Mouse (Mus musculus): ENCODE data around the gene Spata21.

The Spata21 gene

DNA sequence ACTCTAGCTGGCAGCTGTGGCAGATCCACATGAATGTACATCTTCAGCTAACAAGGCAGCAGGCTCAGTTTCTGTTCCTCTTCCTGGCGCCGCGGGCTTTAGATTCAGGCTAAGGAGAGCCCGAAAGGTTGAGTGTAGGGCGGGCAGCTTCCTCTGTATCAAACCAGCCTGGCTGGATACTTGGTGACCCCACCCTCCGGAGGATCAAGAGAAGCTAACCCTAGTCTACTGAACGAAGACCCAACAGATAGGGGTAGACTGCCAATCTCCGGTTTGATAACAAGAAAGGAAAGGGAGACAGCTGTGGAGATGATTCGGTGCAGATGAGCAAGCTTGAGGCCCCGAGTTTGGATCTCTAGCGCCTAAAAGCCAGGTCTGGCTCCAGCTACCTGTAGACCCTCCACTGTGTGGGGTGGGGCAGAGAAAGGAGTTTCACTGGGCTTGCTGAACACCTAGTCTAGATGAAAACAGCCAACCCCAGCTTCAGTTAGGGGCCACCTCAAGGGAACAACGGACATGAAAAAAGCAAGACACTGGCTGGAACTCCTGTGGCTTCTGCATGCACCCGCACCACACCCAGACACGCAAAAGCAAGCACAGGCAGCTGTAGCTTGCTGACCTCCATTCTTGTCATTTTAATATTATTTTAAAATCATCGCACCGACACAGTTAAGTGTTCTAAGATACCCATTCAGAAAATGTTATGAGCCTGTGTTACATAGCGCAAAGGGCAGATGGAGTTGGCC, 11.2 kb upstream of the Spata21 start:
- no peak for DNase-seq

- peak; percentile 97 for DNase-seq
These were observed 10.2 kb upstream of the Spata21 start, which contains the start of gene Necap2 for GRCm38 (mm10) chr4:141077681-141078509. Necap2 (minus strand) TSS chr4:141078357.

GRCm38 (mm10) chr4:141078510-141079137, 9.5 kb upstream of the Spata21 start:
- no peak for DNase-seq

DNA sequence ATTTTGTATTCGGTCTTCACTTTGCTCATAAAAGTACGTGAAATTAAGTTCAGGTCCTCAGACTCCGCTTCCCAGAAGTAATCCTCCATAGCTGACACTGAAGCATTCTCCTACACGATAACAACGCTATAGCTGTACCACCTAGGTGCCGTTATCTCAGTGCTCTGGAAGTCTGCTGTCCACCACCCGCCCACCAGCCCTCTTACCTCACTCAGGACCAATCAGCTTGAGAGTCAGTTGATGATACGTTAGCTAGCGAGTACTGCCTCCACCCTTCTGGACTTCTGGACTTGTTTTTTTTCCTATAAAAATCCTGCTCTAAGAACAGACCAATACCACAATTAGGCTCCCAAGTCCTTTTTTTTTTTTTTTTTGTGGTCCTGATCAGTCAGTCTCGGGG, 1.3 kb upstream of the Spata21 start:
- no peak for DNase-seq

DNA sequence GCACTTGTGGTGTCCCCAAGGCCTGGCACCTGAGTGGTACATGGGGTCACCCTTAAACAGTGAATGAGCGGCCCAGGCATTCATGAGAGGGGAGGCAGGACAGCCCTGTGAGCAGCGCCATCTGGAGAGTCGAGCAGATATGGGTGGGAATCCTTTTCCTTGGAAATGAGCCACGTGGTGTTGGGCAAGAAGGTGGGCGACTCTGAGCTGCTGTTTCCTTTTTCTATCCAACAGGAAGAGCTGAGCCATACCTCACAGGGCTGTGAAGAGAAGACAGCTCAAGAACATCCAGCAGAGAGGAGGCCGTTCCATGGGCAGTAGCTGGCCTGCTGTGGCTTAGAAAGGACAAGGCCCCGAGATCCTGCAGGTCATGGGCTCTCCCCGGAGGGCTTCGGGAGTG, 581 bp downstream of the Spata21 start:
- no peak for DNase-seq

DNA sequence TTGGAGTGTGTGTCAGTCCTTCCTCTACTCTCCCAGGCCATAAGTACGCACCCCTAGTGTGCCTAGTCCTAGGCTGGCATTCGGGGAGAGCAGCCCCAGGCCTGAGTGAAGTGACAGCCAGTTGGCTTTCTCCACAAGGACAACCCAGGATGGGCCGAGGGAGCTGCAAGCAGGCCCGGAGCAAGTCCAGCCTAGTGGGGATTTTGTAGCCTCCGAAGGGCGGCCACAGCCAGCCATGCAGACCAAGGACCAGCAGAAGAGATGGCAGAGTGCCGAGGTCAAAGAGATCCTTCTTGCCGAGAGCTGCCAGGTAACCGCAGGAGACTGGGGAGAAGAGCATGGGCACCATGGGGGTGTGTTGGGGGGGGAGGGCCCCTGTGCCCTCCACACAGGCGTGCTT, 6.9 kb downstream of the Spata21 start:
- peak; percentile 47 for DNase-seq

- DNase-seq, result no peak
These were observed 8.6 kb downstream of the Spata21 start for GRCm38 (mm10) chr4:141096710-141097109.

DNA sequence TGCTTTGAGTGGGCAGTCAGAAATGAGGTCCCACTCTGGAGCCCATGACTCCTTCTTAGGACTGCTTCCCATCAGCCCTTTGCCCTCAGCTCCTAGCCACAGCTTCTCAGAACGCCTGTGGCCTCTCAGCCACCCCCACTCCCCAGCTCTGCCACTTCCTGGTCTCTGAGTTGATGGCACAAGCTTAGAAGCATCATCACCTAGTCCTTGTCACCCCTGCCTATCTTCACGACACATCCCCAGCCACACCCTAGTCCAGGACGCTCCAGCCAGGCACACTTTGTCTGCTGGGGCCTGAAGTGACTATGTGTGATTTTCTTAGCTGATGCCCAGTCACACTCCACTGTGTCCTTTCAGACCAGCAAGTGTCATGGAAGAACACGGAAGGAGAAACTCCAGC, 10.8 kb downstream of the Spata21 start:
- DNase-seq, result no peak

GRCm38 (mm10) chr4:141099956-141100355, 11.8 kb downstream of the Spata21 start:
- no peak for DNase-seq

GRCm38 (mm10) chr4:141101291-141101690, 13.2 kb downstream of the Spata21 start:
- DNase-seq, result no peak

DNA sequence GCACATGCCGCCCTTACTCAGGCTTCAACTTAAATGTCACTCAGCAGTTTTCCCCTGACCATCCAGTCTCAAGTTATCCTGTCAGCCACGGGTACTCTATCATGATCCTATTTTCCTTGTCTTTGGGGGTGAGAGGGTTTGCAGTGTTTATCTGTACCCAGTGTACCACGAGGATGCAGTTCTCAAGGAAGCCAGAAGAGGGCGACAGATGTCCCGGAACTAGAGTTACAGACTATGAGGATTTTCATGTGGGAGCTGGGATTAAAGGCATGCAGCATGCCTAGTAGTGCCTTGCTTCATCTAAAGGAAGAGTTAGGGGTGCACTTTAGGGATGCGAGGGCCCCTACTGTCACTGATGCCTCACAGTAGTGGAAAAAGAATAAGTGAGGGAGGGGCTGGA, 13.7 kb downstream of the Spata21 start:
- peak; percentile 56 for DNase-seq

DNA sequence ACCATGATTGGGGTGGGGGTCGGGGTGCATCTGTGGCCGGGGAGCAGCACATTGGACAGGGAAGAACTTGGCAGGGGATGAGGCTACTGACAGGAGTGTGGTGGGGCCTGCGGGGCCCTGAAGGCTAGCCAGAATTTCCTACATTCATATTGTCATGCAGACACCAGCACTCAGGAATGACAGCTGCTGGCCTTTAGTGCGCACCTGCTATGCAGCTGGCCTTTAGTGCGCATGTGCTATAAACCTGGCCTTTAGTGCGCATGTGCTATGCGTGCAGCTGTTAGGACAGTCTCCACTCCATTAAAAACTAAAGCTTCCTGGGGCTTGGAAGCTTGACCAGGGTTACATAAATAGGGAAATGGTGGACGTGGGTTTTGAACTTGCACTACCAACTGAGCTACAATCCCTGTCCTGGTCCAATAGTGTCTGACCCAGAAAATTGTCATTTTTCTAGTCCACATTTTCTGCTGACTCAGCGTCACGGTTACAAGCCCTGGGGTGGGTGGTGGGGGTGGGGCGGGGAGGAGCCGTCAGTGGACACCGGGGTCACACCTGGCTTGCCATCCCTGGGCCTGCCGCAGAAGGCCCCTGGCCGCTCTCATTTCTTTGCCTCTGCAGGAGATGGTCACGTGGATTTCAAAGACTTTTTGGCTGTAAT, 18.5 kb downstream of the Spata21 start:
- no peak for DNase-seq

GRCm38 (mm10) chr4:141108196-141108732, 20.1 kb downstream of the Spata21 start:
- no peak for DNase-seq

GRCm38 (mm10) chr4:141113831-141114230, 25.7 kb downstream of the Spata21 start:
- DNase-seq, result no peak

DNA sequence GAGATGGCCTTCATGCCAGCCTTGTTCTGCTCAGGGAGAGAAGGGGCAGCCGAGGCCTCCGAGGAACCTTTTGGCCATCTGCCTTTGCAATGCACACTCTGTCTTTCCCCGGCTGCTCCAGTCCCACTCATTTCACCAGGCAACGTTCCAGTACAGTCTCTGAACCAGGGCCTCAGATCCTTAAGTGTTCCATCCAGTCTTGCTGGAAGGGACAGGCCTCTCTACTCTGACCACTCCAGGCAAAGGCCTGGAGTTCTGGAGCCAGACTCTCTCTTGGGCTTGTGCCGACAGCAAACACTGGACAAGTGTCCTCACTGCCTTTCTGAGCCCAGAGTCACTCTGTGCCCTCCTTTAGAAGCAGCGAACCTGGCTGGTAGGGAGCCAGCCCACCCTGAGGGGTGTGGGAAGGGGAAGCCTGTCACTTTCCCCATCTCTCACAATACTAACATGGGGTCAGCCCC, 26.4 kb downstream of the Spata21 start:
- no peak for DNase-seq

- DNase-seq, result peak; percentile 36
These were observed 27.3 kb downstream of the Spata21 start for GRCm38 (mm10) chr4:141115398-141115797.

DNA sequence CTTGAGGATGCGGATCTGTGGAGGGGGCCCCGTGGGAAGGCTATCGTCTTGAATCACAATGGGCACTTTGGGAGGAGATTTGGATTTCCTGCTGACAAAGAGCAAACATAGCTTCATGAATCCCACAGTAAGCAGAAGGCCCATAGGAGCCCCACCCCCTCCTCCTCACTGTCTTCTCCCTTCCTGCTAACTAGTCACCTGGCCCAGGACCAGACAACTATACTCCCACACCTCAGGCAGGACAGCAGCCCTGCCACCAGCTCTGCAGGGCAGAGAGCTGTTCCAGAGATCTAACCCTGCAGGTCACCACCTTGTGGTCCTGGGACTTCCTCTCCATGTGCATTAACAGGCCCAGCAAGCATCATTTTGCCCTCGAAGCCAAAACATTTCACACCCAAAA, 30.6 kb downstream of the Spata21 start:
- DNase-seq, result peak; percentile 25

- DNase-seq, result peak; percentile 40
These were observed 32.6 kb downstream of the Spata21 start for GRCm38 (mm10) chr4:141120700-141121099.

GRCm38 (mm10) chr4:141122663-141123062, 34.5 kb downstream of the Spata21 start:
- no peak for DNase-seq

DNA sequence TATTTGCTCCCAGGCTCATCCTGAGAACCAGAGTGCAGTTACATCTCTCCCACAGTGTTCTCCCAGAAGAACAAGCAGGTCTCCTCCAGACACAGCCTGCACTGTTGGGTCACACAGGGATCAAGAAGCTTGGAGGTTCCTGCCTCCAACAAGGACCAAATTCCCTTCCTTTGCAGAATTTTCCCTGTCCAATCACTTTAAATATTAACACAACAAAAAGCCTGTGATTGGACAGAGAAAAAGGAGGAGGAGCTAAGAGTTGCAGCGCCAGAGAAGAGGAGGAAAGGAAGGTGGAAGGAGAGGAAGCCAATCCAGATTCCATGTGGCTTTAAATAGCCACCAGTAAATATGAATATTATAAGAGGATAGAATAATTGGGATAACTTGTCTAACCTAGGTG, 34.9 kb downstream of the Spata21 start:
- peak; percentile 59 for DNase-seq

GRCm38 (mm10) chr4:141129190-141129710, 41.1 kb downstream of the Spata21 start:
- no peak for DNase-seq

GRCm38 (mm10) chr4:141130704-141131342, 42.7 kb downstream of the Spata21 start:
- DNase-seq, result peak; percentile 66

Measured in kidney, adult 9 months (tissue).